Mouse (Mus musculus) limb, embryonic 10.5 days (tissue): Measurements from ENCODE around the gene Eif5a. TPM values are rescaled to one million over a fixed set of nuclear protein-coding genes. Genes with fewer than 3 reads are reported as not detected.
A peak's percentile ranks its signal among the peaks of the same experiment; 100 is the strongest.
"Not testable (repeated sequence)": the region's sequence is repeated elsewhere in the genome, so short reads cannot be mapped to it uniquely, and the experiment has no call there.

Experiments used
- DNase-seq: peaks from one replicate; pipeline ENCODE4 v3.0.0-alpha.2; 2017; ENCODE audit warnings: low spot score
- H3K27ac ChIP-seq: fragments of 300-500 bp; sonication (generic); 2 replicates; pipeline ENCODE4 v1.5.1; 2016; ENCODE audit warnings: mild to moderate bottlenecking
- H3K27me3 ChIP-seq: fragments of 300-500 bp; sonication (generic); 2 replicates; pipeline ENCODE4 v1.6.1; 2016; ENCODE audit warnings: low read depth, mild to moderate bottlenecking; ENCODE audit not compliant: poor library complexity, severe bottlenecking
- H3K36me3 ChIP-seq: fragments of 300-500 bp; sonication (generic); 2 replicates; pipeline ENCODE4 v1.6.1; 2016; ENCODE audit warnings: mild to moderate bottlenecking, moderate library complexity
- H3K4me1 ChIP-seq: fragments of 300-500 bp; sonication (generic); 2 replicates; pipeline ENCODE4 v1.6.1; 2016
- H3K4me3 ChIP-seq: fragments of 300-500 bp; sonication (generic); 2 replicates; pipeline ENCODE4 v1.5.1; 2016; ENCODE audit warnings: mild to moderate bottlenecking, moderate library complexity
- H3K9me3 ChIP-seq: fragments of 300-500 bp; sonication (generic); replicated peaks from 2 replicates; pipeline ENCODE4 v1.6.1; 2016; ENCODE audit warnings: mild to moderate bottlenecking
- WGBS: fragments of 180-500 bp; shearing (Covaris S2); methylation state at CpG from one replicate; pipeline ENCODE4 v1.1.7; 2016; 5-methylcytosine and 5-hydroxymethylcytosine counted together
- polyA plus RNA-seq: library from polyadenylated mRNA; unstranded; fragments of >200 nt; fragmentation: Nextera tagmentation; extraction: Ambion mirVana; gene quantifications from 2 replicates; pipeline ENCODE4 v1.2.1, GENCODE M21; 2016

The Eif5a gene
- polyA plus RNA-seq, 1 experiment from 2014 or later, result 3,029 TPM

DNA sequence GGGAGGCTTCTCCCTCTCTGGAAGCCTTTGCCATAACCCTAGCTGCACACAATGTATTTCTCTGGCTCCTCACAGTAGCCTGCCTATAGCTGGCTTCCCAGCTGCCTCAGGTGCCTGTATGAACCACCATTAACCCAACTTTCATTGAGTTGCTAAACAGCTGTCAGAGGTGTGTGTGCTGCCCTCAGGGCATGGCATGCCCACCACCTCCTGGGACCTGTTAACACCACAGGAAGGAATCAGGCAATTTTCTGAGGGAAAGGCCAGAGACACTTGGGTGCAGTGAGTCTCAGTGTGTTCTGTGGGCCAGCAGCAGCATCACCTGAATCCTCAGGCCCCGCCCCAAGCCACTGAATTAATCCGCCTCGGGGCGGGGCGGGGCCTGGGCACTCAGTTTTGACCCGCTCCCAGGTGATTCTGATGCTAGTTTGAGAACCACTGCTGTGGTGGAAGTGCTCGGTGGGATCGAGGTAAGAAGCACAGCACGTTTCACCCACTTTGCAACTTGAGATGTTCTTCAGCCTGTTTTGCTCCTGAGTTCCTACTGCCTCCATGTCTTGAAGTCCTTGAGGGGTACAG lies 16.7 kb upstream of the Eif5a start:
- WGBS, result 25% methylated on average over 9 of the region's 9 CpGs
- Histone ChIP-seq H3K4me3 (0 out of 2 replicates have a peak overlapping the region, but pooled peaks have one; percentile 6), H3K4me1 (peaks cover 61% of the 10 kb centered on the region), H3K36me3 (peaks cover 30% of the 10 kb centered on the region), H3K9me3 (no peaks in the 10 kb centered on the region), H3K27me3 (peaks cover 58% of the 10 kb centered on the region), H3K27ac (no peak overlapping the region)
- no peak for DNase-seq

DNA sequence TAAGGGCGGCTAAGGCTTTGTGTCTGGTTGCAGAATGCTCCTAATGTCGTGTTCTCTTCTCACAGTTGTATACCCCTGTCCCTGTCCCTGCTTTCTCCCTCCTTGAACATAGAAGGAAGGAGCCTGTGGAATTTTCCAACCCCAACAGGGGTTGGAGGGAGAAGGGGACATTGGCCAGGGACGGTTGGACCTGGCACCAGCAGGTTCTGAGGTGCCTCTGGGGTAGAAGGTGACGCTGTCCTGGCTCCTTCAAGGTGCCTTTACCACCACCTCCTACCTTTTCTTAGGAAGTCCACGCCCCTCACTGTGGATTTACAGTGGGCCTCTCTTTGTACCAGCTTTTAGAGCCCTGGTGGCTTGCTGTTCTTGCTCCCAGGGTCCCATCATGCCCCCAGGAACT lies 16.1 kb upstream of the Eif5a start:
- Histone ChIP-seq H3K27me3 (peaks cover 58% of the 10 kb centered on the region), H3K4me1 (peaks cover 61% of the 10 kb centered on the region), H3K27ac (peak overlapping the region; percentile 15; the same call in 1 of the 2 replicates), H3K9me3 (no peaks in the 10 kb centered on the region), H3K36me3 (peaks cover 24% of the 10 kb centered on the region), H3K4me3 (peak overlapping the region; percentile 77; the same call in 1 of the 2 replicates)
- DNase-seq, result no peak
- 71% methylated on average over 5 of the region's 5 CpGs for whole genome bisulfite sequencing

DNA sequence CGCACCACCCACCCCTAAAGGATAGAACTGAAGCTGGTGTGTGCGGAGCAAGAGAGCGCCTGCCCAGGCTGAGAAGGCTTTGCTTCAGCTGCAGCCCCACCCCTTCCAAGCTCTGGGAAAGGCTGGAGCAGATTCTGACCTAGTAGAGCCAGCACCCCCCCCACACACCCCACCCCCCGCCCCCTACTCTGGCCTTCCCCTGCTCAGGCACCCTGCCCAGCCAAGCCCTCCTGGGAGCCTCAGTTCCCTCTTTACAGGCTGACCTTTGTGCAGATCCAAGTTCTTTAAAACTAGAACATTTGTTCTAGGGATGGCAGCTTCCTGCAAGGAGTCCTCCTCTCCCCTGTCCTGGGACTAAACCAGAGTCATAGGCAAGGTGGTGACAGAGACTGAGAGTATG lies 15.6 kb upstream of the Eif5a start:
- Histone ChIP-seq H3K4me1 (peaks cover 61% of the 10 kb centered on the region), H3K27ac (peak overlapping the region; percentile 15), H3K27me3 (peaks cover 58% of the 10 kb centered on the region), H3K9me3 (no peaks in the 10 kb centered on the region), H3K36me3 (peaks cover 19% of the 10 kb centered on the region), H3K4me3 (peak overlapping the region; percentile 77; the same call in 1 of the 2 replicates)
- WGBS, result 50% methylated on average over 4 of the region's 4 CpGs
- no peak for DNase-seq

DNA sequence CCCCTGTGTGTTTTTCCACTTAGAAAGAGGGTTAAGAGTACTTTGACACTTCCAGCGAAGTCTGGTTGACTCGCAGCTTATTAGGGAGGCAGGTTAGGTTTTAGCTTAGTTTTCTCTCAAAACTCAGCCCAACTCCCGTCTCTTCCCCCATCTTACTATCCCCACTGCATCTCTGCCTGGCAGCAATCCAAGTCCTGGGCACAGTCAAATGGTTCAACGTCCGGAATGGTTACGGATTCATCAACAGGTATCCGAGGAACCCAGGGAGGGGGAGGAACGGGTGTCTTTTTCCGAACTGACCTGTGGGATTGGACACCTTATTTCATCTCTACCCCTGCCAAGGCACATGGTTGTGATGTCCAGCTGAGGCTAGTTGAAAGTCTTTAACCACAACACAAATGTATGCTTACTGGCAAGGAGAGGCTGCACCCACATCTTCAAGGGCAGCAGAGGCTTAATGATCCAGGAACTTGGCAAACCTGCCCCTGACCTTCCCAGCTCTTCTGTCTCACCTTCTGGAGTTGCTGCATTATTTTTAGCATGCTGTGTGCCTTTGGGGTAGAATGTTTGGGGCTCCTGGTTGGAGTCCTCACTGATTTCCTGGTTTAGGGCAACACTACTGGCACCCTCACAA lies 15.1 kb upstream of the Eif5a start:
- no peak for DNase-seq
- peaks cover 14% of the 10 kb centered on the region for H3K36me3 ChIP-seq
- H3K4me3 ChIP-seq, result peak overlapping the region; percentile 77
- H3K9me3 ChIP-seq, result no peaks in the 10 kb centered on the region
- 48% methylated on average over 9 of the region's 9 CpGs for WGBS
- H3K4me1 ChIP-seq, result peaks cover 61% of the 10 kb centered on the region
- H3K27ac ChIP-seq, result peak overlapping the region; percentile 15; the same call in 1 of the 2 replicates
- H3K27me3 ChIP-seq, result peaks cover 58% of the 10 kb centered on the region

DNA sequence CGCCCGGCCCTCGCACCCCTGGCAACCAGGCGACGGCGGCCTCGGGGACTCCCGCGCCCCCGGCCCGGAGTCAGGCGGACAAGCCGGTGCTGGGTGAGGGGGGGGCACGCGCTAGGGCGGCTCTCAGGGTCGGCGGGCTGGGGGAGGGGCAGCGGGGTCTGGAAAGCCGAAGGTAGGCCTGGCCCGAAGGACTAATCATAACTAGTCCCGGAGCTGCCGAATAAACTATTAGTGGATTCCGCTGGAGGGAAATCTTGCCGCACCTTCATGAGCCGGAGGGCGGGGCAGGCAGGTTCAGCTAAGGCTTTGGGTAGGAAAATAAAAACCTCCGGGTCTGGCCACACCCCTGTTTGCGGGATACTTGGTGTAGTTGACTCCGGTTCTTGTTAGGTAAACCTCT lies 14.4 kb upstream of the Eif5a start:
- peak; percentile 60 for DNase-seq
- peaks cover 61% of the 10 kb centered on the region for H3K4me1 ChIP-seq
- peak overlapping the region; percentile 89 for H3K27ac ChIP-seq
- peaks cover 58% of the 10 kb centered on the region for H3K27me3 ChIP-seq
- peaks cover 9% of the 10 kb centered on the region; the same call in 1 of the 2 replicates for H3K36me3 ChIP-seq
- H3K9me3 ChIP-seq, result no peaks in the 10 kb centered on the region
- 2% methylated on average over 30 of the region's 30 CpGs for WGBS
- H3K4me3 ChIP-seq, result peak overlapping the region; percentile 77

DNA sequence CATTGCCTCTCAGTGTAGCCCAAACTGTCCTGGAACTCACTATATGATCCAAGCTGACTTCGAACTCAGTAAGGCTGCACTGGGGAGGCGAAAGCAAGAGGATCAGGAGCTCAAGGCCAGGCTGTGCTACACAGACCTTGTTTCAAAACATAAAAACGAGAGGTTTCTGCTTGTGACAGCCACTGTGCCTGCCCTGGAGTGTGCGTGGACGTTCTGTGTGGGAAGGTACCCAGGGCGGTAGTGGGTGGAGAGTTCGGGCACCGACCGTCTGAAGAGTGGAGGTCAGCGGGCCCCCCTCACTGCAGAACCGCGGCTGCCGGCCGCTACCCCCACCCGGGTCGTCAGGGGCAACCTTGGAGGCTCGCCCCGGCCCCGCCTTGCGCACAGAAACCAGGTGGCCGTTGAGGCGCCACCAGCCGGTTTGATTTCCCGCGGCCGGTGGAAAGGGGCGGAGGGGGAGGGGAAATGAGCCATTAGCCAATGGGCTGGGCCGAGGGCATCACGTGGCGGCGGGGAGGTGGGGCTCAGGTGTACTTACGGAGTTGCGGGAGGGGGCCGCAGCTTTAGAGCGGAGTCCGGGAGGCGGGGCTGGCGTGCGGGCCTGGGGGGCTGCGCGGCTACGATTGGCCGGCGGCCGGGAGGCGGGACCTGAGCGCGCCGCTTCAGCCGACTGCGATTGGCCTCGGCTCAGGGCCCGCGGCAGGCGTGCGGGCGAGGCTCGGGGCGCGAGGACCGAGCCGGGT lies 13.6 kb upstream of the Eif5a start, which contains the start of gene Ybx2:
Gene Ybx2, plus strand, starts transcription at position 660 of the 743 bp plus-strand sequence.
- peaks cover 53% of the 10 kb centered on the region for H3K27me3 ChIP-seq
- no peaks in the 10 kb centered on the region for H3K9me3 ChIP-seq
- peaks cover 5% of the 10 kb centered on the region; the same call in 1 of the 2 replicates for H3K36me3 ChIP-seq
- H3K27ac ChIP-seq, result peak within 1 kb of the TSS; percentile 89
- H3K4me1 ChIP-seq, result peaks cover 61% of the 10 kb centered on the region
- peak; percentile 97 for DNase-seq
- peak within 1 kb of the TSS; percentile 77 for H3K4me3 ChIP-seq
- 1% methylated on average over 59 of the region's 62 CpGs for WGBS

DNA sequence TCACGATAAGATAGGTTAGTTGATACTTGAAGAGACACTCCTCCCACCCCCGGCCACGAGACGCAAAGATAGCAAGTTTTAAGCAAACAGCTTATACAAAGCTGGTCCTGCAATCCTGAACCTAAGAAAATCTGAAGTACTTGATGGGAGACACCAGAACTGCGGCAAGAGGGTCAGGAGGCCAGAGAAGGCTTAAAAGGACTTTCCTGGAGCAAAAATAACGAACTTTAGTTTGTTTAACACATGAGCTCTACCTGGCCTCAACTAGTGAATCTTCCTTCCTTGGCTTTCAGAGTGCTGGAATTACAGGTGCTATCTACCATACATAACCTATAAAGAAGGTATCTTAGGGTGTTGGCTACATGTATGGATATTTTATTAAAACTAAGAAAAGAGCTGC lies 12.9 kb upstream of the Eif5a start:
- DNase-seq, result no peak
- peaks cover 50% of the 10 kb centered on the region for H3K27me3 ChIP-seq
- peak overlapping the region; percentile 89; the same call in 1 of the 2 replicates for H3K27ac ChIP-seq
- no peaks in the 10 kb centered on the region for H3K36me3 ChIP-seq
- H3K9me3 ChIP-seq, result no peaks in the 10 kb centered on the region
- peaks cover 56% of the 10 kb centered on the region for H3K4me1 ChIP-seq
- 22% methylated on average over 6 of the region's 6 CpGs for WGBS
- peak overlapping the region; percentile 77 for H3K4me3 ChIP-seq

DNA sequence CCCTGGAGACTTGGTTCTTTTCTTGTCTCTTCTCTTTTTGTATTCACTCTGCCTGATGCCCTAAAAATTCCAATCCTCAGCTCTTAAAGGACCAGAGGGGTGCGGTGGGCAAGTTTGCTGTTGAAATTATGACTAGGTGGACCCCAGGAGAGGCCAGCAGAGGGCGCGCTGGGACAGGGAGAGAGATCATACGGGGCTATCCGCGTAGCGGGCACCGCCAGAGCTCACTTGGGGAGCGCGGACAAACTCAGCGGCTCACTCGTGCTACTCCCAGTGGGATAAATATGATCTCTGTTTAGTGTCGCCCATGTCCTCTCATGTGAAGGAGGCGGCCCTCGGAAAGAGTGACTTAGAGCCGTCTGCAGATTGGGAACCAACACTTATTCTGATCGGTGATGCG lies 12.4 kb upstream of the Eif5a start:
- Histone ChIP-seq H3K9me3 (no peaks in the 10 kb centered on the region), H3K27me3 (peaks cover 45% of the 10 kb centered on the region), H3K4me1 (peaks cover 53% of the 10 kb centered on the region), H3K4me3 (peak overlapping the region; percentile 77), H3K27ac (peak overlapping the region; percentile 89; the same call in 1 of the 2 replicates), H3K36me3 (no peaks in the 10 kb centered on the region)
- WGBS, result 1% methylated on average over 18 of the region's 18 CpGs
- peak; percentile 99 for DNase-seq

DNA sequence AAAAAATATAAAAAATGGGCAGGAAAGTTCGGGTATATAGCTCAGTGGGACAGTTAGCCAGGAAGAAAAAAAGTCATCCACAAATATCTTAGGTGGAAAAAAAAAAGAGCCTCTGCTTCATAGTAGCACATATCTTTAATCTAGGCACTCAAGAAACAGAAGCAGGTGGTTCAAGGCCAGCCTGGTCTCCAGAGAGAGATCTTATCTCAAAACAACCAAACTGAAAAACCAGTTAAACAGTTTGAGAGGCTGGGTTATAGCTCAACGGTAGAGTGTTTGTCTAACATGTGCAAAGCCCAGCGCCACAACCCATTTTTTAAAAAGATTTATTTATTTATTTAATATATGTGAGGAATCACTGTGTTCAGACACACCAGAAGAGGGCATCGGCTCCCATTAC lies 11.3 kb upstream of the Eif5a start:
- no peak overlapping the region for H3K27ac ChIP-seq
- H3K4me3 ChIP-seq, result no peak overlapping the region
- no peak for DNase-seq
- H3K9me3 ChIP-seq, result no peaks in the 10 kb centered on the region
- 83% methylated on average over 4 of the region's 4 CpGs for WGBS
- peaks cover 34% of the 10 kb centered on the region for H3K27me3 ChIP-seq
- peaks cover 42% of the 10 kb centered on the region for H3K4me1 ChIP-seq
- H3K36me3 ChIP-seq, result no peaks in the 10 kb centered on the region

DNA sequence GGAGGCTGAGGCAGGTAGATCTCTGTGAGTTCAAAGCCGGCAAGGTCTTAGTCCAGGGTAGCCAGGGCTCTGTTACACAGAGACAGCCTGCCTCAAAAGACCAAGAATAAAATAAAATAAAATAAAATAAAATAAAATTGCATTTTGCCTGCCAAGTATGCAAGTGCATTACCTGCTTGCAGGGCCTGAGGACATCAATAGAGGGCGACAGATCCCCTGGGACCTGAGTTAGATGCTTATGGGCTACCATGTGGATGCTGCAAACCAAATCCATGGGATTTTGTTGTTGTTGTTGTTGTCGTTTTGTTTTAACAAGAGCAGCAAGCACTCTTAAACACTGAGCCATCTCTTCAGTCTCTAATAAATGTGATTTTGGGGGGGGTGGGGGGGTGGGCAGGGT lies 10.5 kb upstream of the Eif5a start:
- Histone ChIP-seq H3K9me3 (no peaks in the 10 kb centered on the region), H3K27me3 (peaks cover 25% of the 10 kb centered on the region), H3K4me1 (peaks cover 34% of the 10 kb centered on the region), H3K36me3 (no peaks in the 10 kb centered on the region), H3K4me3 (no peak overlapping the region), H3K27ac (no peak overlapping the region)
- WGBS, result 37% methylated on average over 3 of the region's 3 CpGs
- no peak for DNase-seq

DNA sequence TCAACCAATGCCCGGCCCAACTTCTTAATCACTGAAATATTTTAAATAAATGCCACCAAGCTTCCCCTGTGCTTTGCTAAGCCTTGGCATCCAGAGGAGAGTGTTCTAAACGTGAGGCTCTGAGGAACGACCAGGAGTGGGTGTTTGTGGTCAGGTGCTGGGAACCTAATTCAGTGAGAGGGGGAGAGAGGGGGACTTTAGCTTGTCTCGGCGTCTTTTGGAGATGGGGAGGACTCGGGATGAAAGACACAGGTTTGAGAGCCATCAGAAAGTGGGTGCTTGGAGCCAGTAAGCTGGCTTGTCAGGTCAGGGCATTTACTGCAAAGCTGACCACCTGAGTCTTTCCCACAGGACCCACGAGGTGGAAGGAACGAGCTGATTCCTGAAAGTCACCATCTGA lies 10.0 kb upstream of the Eif5a start:
- Histone ChIP-seq H3K27ac (no peak overlapping the region), H3K27me3 (peaks cover 21% of the 10 kb centered on the region), H3K36me3 (no peaks in the 10 kb centered on the region), H3K4me1 (peaks cover 29% of the 10 kb centered on the region), H3K4me3 (no peak overlapping the region), H3K9me3 (no peaks in the 10 kb centered on the region)
- WGBS, result 76% methylated on average over 8 of the region's 8 CpGs
- no peak for DNase-seq

DNA sequence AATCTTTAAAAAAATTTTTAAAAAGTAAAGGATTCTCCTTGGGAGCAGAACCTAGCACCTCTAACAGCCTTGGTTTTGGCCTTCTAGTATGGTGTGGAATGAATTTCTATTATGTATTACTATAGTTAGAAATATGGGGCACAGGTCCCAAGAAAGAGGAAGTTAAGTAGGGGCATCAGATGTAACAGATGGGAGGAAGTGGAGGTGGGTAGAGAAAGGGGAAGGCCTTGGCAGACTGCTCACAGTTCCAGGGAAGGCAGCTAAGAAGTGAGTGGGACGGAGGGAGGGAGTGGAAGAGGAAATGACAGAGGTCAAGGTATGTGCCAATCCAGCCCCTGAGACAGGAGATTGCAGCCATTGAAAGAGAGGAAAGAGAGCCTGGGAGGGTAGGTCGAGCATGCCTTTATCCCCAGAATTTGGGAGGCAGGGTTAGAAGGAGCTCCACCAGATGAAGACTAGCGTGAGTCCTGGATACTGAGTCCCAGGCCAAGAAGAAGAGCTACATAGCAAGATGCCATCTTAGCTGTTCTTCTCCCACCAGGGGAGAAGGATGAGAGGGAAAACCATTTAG lies 9.3 kb upstream of the Eif5a start:
- Histone ChIP-seq H3K27me3 (peaks cover 13% of the 10 kb centered on the region), H3K27ac (no peak overlapping the region), H3K9me3 (no peaks in the 10 kb centered on the region), H3K36me3 (no peaks in the 10 kb centered on the region), H3K4me3 (no peak overlapping the region), H3K4me1 (peaks cover 22% of the 10 kb centered on the region)
- no peak for DNase-seq
- WGBS, result 78% methylated on average over 3 of the region's 3 CpGs

DNA sequence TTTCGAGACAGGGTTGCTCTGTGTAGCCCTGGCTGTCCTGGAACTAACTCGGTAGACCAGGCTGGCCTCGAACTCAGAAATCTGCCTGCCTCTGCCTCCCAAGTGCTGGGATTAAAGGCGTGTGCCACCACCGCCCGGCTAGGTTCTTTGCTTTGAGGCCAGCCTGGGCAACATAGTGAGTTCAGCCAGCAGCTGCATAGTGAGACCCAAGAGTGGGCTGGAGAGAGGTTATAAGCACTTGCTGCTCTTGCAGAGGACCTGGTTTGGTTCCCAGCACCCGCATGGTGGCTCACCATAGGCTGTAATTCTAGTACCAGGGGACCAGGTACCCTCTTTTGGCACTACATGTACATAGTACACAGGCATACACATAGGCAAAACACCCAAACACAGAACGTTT lies 8.4 kb upstream of the Eif5a start:
- not testable (repeated sequence) for H3K27me3 ChIP-seq, DNase-seq, H3K27ac ChIP-seq, H3K9me3 ChIP-seq, H3K36me3 ChIP-seq, H3K4me3 ChIP-seq
- peaks cover 13% of the 10 kb centered on the region for H3K4me1 ChIP-seq
- WGBS, result 87% methylated on average over 8 of the region's 8 CpGs
